Comparison of ENCODE assay signal across 11 mouse cellular contexts in genomic region chr5:64345761-64346160, GRCm38 (mm10).
DNase-seq lines count a peak whose midpoint lies in the region; ATAC-seq and TF ChIP-seq lines count a peak whose summit lies in the region.
"Had no signal": no experiment of that assay in that cellular context is flagged by ENCODE, and none has a peak within 500 bp of the region (broad histone marks: within the 10 kb centered on the region; RNA-seq: fewer than 3 reads in every experiment).

No protein-coding gene starts in this region.

- peaks cover 60% of the 10 kb centered on the region for H3K4me1 ChIP-seq in E14TG2a.4 (replicated peaks; ENCODE audit: low read depth, low read length)
- peaks cover 29% of the 10 kb centered on the region for H3K4me1 ChIP-seq in intestine, embryonic 16.5 days (ENCODE audit: control insufficient read depth, insufficient read depth, low read length)
- H3K4me1 ChIP-seq in midbrain, embryonic 14.5 days (ENCODE audit: control insufficient read depth, insufficient read depth, low read length), result peaks cover 18% of the 10 kb centered on the region
- H3K4me1 ChIP-seq in neural tube, embryonic 15.5 days, result peaks cover 8% of the 10 kb centered on the region; the same call in 1 of the 2 replicates

- DNase-seq in kidney, adult 11 months, result peak; percentile 43
- no peak for DNase-seq in kidney, postnatal 10 days
- DNase-seq in midbrain, embryonic 14.5 days, result no peak
- no peak for DNase-seq in thymus, postnatal 0 days (ENCODE audit: low spot score)
- DNase-seq: cerebellum, adult 18-20 months; thymus, adult 2 months had no signal

- WGBS in intestine, embryonic 16.5 days, result 54% methylated on average over 7 of the region's 7 CpGs
- WGBS in midbrain, embryonic 14.5 days, result 62% methylated on average over 7 of the region's 7 CpGs
- 76% methylated on average over 7 of the region's 7 CpGs for WGBS in neural tube, embryonic 15.5 days

- peak overlapping the region; percentile 30 for H3K4me2 ChIP-seq in intestine, embryonic 16.5 days (ENCODE audit: low read depth, low read length)
- no peak overlapping the region for H3K4me2 ChIP-seq in midbrain, embryonic 14.5 days (ENCODE audit: low read length)
- no peak overlapping the region for H3K4me2 ChIP-seq in neural tube, embryonic 15.5 days
- H3K4me2 ChIP-seq: hindbrain, embryonic 12.5 days had no signal

- no peaks in the 10 kb centered on the region for H3K9me3 ChIP-seq in E14TG2a.4 (ENCODE audit: low read length)
- no peaks in the 10 kb centered on the region for H3K9me3 ChIP-seq in intestine, embryonic 16.5 days (ENCODE audit: control insufficient read depth, low read length)
- H3K9me3 ChIP-seq in midbrain, embryonic 14.5 days (ENCODE audit: control insufficient read depth, low read length), result no peaks in the 10 kb centered on the region
- H3K9me3 ChIP-seq in neural tube, embryonic 15.5 days (replicated peaks), result no peaks in the 10 kb centered on the region
- H3K9me3 ChIP-seq: hindbrain, embryonic 12.5 days had no signal

- peaks cover 49% of the 10 kb centered on the region for H3K36me3 ChIP-seq in E14TG2a.4 (ENCODE audit: insufficient read depth, low read length)
- H3K36me3 ChIP-seq in intestine, embryonic 16.5 days (ENCODE audit: control insufficient read depth, insufficient read depth, low read length), result no peaks in the 10 kb centered on the region
- H3K36me3 ChIP-seq in midbrain, embryonic 14.5 days (ENCODE audit: control insufficient read depth, insufficient read depth, low read length), result peaks cover 4% of the 10 kb centered on the region; the same call in 1 of the 2 replicates
- H3K36me3 ChIP-seq in neural tube, embryonic 15.5 days, result no peaks in the 10 kb centered on the region

- no peak for TF ChIP-seq CTCF in E14TG2a.4 (conservative IDR thresholded peaks at IDR 0.05; ENCODE audit: low read length)

- 0 out of 2 replicates have a peak overlapping the region, but pooled peaks have one; percentile 15 for H3K9ac ChIP-seq in intestine, embryonic 16.5 days (ENCODE audit: low read depth, low read length)
- no peak overlapping the region for H3K9ac ChIP-seq in midbrain, embryonic 14.5 days (replicated peaks; ENCODE audit: low read length)
- H3K9ac ChIP-seq in neural tube, embryonic 15.5 days (replicated peaks), result no peak overlapping the region
- H3K9ac ChIP-seq: hindbrain, embryonic 12.5 days had no signal

- 0 out of 2 replicates have a peak overlapping the region, but pooled peaks have one; percentile 3 for H3K4me3 ChIP-seq in E14TG2a.4 (replicated peaks; ENCODE audit: low read length)
- H3K4me3 ChIP-seq in intestine, embryonic 16.5 days (ENCODE audit: low read length), result no peak overlapping the region
- H3K4me3 ChIP-seq in midbrain, embryonic 14.5 days (replicated peaks; ENCODE audit: low read depth, low read length), result no peak overlapping the region
- no peak overlapping the region for H3K4me3 ChIP-seq in neural tube, embryonic 15.5 days (replicated peaks)
- H3K4me3 ChIP-seq: hindbrain, embryonic 12.5 days had no signal

- ATAC-seq in intestine, embryonic 16.5 days, result peak; percentile 72
- 0 out of 2 replicates have a peak, but pooled peaks have one; percentile 9 for ATAC-seq in midbrain, embryonic 14.5 days (ENCODE audit: low FRiP score, low TSS enrichment)
- no peak for ATAC-seq in neural tube, embryonic 15.5 days (ENCODE audit: low FRiP score)
- ATAC-seq: forebrain, embryonic 16.5 days had no signal

- H3K27ac ChIP-seq in intestine, embryonic 16.5 days (ENCODE audit: low read length), result peak overlapping the region; percentile 79
- H3K27ac ChIP-seq in midbrain, embryonic 14.5 days (replicated peaks; ENCODE audit: low read depth, low read length), result peak overlapping the region; percentile 66; the same call in 1 of the 2 replicates
- no peak overlapping the region for H3K27ac ChIP-seq in neural tube, embryonic 15.5 days (replicated peaks)

- no peaks in the 10 kb centered on the region for H3K27me3 ChIP-seq in E14TG2a.4 (ENCODE audit: insufficient read depth, low read length)
- no peaks in the 10 kb centered on the region for H3K27me3 ChIP-seq in intestine, embryonic 16.5 days (replicated peaks; ENCODE audit: control insufficient read depth, insufficient read depth, low read length)
- H3K27me3 ChIP-seq in midbrain, embryonic 14.5 days (ENCODE audit: control insufficient read depth, insufficient read depth, low read length), result no peaks in the 10 kb centered on the region
- H3K27me3 ChIP-seq in neural tube, embryonic 15.5 days (replicated peaks), result no peaks in the 10 kb centered on the region
- H3K27me3 ChIP-seq: hindbrain, embryonic 12.5 days had no signal
